Mouse (Mus musculus) intestine, embryonic 16.5 days (tissue): Measurements from ENCODE around the gene Fgf11. TPM values are rescaled to one million over a fixed set of nuclear protein-coding genes. Genes with fewer than 3 reads are reported as not detected.

ENCODE experiments used
- ATAC-seq: fragments of 200-750 bp; cut with Nextera tagmentation; 2 replicates; pipeline ENCODE4 v1.8.0; 2017; ENCODE audit warnings: moderate TSS enrichment, moderate library complexity
- H3K27ac ChIP-seq: fragments of 300-500 bp; sonication (generic); 2 replicates; pipeline ENCODE4 v1.5.1; 2014; ENCODE audit warnings: mild to moderate bottlenecking, low read length
- H3K27me3 ChIP-seq: fragments of 300-500 bp; sonication (generic); replicated peaks from 2 replicates; pipeline ENCODE4 v1.6.1; 2014; ENCODE audit warnings: low read length, control low read depth, mixed read lengths; ENCODE audit not compliant: control insufficient read depth, insufficient read depth
- H3K36me3 ChIP-seq: fragments of 300-500 bp; sonication (generic); 2 replicates; pipeline ENCODE4 v1.6.1; 2014; ENCODE audit warnings: low read length, control low read depth; ENCODE audit not compliant: control insufficient read depth, insufficient read depth
- H3K4me1 ChIP-seq: fragments of 300-500 bp; sonication (generic); 2 replicates; pipeline ENCODE4 v1.6.1; 2014; ENCODE audit warnings: low read length, control low read depth, mixed read lengths; ENCODE audit not compliant: control insufficient read depth, insufficient read depth
- H3K4me2 ChIP-seq: fragments of 300-500 bp; sonication (generic); 2 replicates; pipeline ENCODE4 v1.6.1; 2014; ENCODE audit warnings: low read depth, low read length, control low read depth
- H3K4me3 ChIP-seq: fragments of 300-500 bp; sonication (generic); 2 replicates; pipeline ENCODE4 v1.5.1; 2014; ENCODE audit warnings: mild to moderate bottlenecking, low read length
- H3K9ac ChIP-seq: fragments of 300-500 bp; sonication (generic); 2 replicates; pipeline ENCODE4 v1.6.1; 2014; ENCODE audit warnings: low read depth, low read length
- H3K9me3 ChIP-seq: fragments of 300-500 bp; sonication (generic); 2 replicates; pipeline ENCODE4 v1.6.1; 2016; ENCODE audit warnings: low read length, control low read depth; ENCODE audit not compliant: control insufficient read depth
- WGBS: fragments of 180-500 bp; shearing (Covaris S2); extraction: QIAGEN DNeasy Blood & Tissue Kit; methylation state at CpG from one replicate; pipeline ENCODE4 v1.1.7; 2014; 5-methylcytosine and 5-hydroxymethylcytosine counted together
- polyA plus RNA-seq: library from polyadenylated mRNA; unstranded; fragments of >200 nt; fragmentation: Nextera tagmentation; extraction: Ambion mirVana; gene quantifications from 2 replicates; pipeline ENCODE4 v1.2.1, GENCODE M21; 2015

Fgf11 gene
- polyA plus RNA-seq, 1 experiment from 2014 or later = 1.3 TPM

DNA sequence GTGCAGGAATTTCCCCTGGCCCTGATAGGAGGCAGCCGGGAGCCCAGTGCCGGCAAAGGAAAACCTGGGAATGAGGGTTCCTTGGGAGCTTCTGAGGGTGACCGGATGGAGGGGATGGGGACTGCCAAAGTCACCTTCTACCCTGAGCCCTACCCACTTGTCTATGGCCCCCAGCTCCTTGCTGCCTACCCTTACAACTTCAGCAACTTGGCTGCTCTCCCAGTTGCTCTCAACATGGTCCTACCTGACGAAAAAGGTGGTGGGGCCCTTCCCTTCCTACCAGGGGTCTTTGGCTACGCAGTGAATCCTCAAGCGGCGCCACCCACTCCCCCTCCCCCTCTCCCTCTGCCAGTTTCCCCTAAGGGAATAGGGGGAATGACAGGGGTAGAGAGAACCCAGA, 22.7 kb downstream of the Fgf11 start:
- Histone ChIP-seq H3K4me3 (no peak overlapping the region), H3K27ac (no peak overlapping the region), H3K27me3 (no peaks in the 10 kb centered on the region), H3K36me3 (0 out of 2 replicates have a peak, but pooled peaks cover 2% of the 10 kb centered on the region), H3K9ac (no peak overlapping the region), H3K4me1 (no peaks in the 10 kb centered on the region), H3K9me3 (no peaks in the 10 kb centered on the region), H3K4me2 (no peak overlapping the region)
- no peak for ATAC-seq
- WGBS = 44% methylated on average over 7 of the region's 7 CpGs

DNA sequence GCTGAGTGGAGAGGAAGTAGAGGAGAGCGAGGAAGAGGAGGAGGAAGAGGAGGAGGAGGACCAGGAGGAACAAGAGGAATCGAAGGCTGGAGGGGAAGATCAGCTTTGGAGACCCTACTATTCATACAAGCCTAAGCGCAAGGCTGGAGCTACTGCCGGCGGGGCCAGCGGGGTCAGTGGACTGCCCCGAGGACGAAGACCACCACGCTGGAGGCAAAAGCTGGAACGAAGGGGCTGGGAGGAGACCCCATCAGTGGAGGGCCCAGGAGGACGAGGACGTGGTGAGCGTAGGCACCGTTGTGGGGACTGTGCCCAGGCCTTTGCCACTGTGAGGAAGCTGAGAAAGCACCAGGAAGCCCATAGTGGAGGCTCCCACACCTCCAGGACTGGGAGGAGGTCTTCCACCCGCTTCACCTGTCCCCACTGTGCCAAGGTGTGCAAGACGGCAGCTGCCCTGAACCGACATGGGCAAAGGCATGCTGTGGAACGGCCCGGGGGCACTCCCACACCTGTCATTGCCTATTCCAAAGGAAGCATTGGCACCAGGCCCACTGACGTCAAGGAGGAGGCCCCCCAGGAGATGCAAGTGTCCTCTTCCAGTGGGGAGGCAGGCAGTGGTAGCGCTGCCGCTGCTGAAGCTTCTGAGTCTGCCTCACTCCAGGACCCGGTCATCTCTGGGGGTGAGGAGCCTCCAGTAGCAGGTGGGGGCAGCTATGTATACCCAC, 23.2 kb downstream of the Fgf11 start:
- 0 out of 2 replicates have a peak, but pooled peaks cover 2% of the 10 kb centered on the region for H3K36me3 ChIP-seq
- 73% methylated on average over 23 of the region's 23 CpGs for WGBS
- H3K4me2 ChIP-seq = no peak overlapping the region
- no peaks in the 10 kb centered on the region for H3K4me1 ChIP-seq
- H3K27ac ChIP-seq = no peak overlapping the region
- no peak for ATAC-seq
- no peak overlapping the region for H3K9ac ChIP-seq
- no peaks in the 10 kb centered on the region for H3K27me3 ChIP-seq
- H3K9me3 ChIP-seq = no peaks in the 10 kb centered on the region
- no peak overlapping the region for H3K4me3 ChIP-seq

DNA sequence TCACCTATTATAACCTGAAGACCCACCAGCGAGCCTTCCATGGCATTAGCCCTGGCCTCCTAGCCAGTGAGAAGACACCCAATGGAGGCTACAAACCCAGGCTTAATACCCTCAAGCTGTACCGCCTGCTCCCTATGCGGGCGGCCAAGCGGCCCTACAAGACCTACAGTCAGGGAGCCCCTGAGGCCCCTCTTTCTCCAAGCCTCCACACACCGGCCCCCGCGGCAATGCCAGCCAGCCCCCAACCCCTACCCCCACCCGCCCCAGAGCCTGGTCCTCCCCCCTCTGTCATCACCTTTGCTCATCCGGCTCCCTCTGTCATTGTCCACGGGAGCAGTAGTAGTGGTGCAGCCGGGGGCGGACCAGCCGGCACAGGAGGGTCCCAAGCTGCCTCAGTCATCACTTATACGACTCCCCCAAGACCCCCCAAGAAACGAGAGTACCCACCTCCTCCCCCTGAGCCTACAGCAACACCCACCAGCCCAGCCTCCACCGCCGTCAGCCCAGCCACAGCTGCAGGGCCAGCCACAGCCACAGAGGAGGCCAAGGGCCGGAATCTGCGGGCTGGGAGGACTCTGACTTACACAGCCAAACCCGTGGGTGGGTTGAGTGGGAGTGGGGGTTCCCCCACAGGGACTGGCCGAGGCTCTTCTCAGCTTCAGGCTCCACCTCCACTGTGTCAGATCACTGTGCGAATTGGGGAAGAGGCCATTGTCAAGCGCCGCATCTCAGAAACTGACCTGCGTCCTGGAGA, 24.0 kb downstream of the Fgf11 start:
- no peaks in the 10 kb centered on the region for H3K9me3 ChIP-seq
- no peak overlapping the region for H3K27ac ChIP-seq
- no peak overlapping the region for H3K4me3 ChIP-seq
- no peaks in the 10 kb centered on the region for H3K27me3 ChIP-seq
- 0 out of 2 replicates have a peak, but pooled peaks cover 2% of the 10 kb centered on the region for H3K36me3 ChIP-seq
- no peak overlapping the region for H3K9ac ChIP-seq
- no peaks in the 10 kb centered on the region for H3K4me1 ChIP-seq
- H3K4me2 ChIP-seq = no peak overlapping the region
- 64% methylated on average over 26 of the region's 26 CpGs for whole genome bisulfite sequencing
- ATAC-seq = no peak

DNA sequence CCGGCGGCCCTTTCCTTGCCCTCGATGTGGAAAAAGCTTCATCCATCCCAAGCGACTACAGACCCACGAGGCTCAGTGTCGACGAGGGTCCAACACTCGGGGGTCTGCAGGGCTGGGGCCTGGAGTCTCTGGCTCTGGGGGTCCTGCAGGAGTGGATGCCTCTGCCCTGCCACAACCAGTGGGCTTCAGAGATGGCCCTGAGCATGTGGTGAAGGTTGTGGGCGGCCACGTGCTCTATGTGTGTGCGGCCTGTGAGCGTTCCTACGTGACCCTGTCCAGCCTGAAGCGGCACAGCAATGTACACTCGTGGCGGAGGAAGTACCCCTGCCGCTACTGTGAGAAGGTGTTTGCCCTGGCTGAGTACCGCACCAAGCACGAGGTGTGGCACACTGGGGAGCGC, 25.2 kb downstream of the Fgf11 start:
- Histone ChIP-seq H3K9me3 (no peaks in the 10 kb centered on the region), H3K27me3 (no peaks in the 10 kb centered on the region), H3K4me1 (no peaks in the 10 kb centered on the region), H3K9ac (no peak overlapping the region), H3K4me3 (no peak overlapping the region), H3K36me3 (0 out of 2 replicates have a peak, but pooled peaks cover 2% of the 10 kb centered on the region), H3K27ac (no peak overlapping the region), H3K4me2 (no peak overlapping the region)
- ATAC-seq = no peak
- 82% methylated on average over 20 of the region's 20 CpGs for WGBS

DNA sequence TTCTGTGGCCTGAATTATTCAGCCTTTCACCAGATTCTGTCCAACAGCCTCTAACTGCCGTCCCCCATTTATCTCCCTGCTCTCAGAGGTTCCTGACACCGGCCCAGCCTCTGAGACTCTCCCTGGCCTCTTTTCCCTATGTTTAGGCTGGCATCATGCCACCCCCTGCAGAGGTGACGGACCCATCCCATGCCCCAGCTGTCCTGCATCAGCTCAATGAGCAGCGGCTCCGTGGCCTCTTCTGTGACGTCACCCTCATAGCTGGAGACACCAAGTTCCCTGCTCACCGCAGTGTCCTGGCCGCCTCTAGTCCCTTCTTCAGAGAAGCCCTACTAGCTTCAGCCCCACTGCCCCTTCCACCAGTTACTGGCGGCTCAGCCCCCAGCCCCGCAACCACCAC, 25.9 kb downstream of the Fgf11 start:
- Histone ChIP-seq H3K4me3 (no peak overlapping the region), H3K9ac (no peak overlapping the region), H3K27ac (no peak overlapping the region), H3K36me3 (0 out of 2 replicates have a peak, but pooled peaks cover 2% of the 10 kb centered on the region), H3K9me3 (no peaks in the 10 kb centered on the region), H3K4me2 (no peak overlapping the region), H3K27me3 (no peaks in the 10 kb centered on the region), H3K4me1 (no peaks in the 10 kb centered on the region)
- WGBS = 66% methylated on average over 10 of the region's 10 CpGs
- no peak for ATAC-seq

DNA sequence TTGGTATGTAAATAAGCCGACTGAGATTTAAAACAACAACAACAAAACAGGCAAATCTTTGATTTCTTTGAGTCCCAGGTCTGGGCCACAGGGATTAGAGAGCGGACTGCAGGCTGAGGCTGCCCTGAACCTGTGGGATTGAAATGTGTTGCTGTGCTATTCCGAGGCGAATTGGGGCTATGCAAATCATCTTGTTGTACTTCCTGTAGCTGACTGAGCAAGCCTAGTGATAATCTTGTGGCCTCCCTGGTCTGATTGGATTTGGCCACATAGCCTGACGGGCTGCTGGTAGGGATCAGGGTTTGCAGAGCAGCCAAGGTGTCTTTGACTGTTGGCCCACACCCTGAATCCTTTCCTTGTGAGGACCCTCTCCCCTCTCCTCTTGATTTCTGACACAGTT, 26.7 kb downstream of the Fgf11 start:
- H3K36me3 ChIP-seq = 0 out of 2 replicates have a peak, but pooled peaks cover 2% of the 10 kb centered on the region
- H3K4me1 ChIP-seq = no peaks in the 10 kb centered on the region
- ATAC-seq = no peak
- no peaks in the 10 kb centered on the region for H3K9me3 ChIP-seq
- H3K27me3 ChIP-seq = no peaks in the 10 kb centered on the region
- H3K4me3 ChIP-seq = no peak overlapping the region
- H3K9ac ChIP-seq = no peak overlapping the region
- WGBS = 66% methylated on average over 5 of the region's 5 CpGs
- H3K4me2 ChIP-seq = no peak overlapping the region
- H3K27ac ChIP-seq = no peak overlapping the region

DNA sequence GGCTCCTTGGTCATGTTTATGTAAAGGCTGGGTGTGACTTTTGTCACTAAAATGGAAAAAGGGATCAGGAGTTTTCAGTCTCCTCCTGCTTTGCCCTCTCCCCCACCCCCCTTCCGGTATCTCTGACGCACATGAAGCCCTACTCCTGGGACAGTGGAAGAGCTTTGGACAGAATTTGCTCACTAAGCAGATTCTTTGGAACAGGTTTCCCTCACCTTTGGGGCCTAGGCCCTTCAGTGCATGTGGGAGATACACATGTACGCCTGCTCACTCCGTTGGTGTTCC, 34.1 kb downstream of the Fgf11 start:
- H3K4me2 ChIP-seq = peak overlapping the region; percentile 78
- 51% methylated on average over 4 of the region's 4 CpGs for WGBS
- 0 out of 2 replicates have a peak overlapping the region, but pooled peaks have one; percentile 97 for H3K9ac ChIP-seq
- peaks cover 14% of the 10 kb centered on the region for H3K4me1 ChIP-seq
- H3K27ac ChIP-seq = no peak overlapping the region
- H3K27me3 ChIP-seq = no peaks in the 10 kb centered on the region
- no peaks in the 10 kb centered on the region; the same call in 1 of the 2 replicates for H3K9me3 ChIP-seq
- no peaks in the 10 kb centered on the region for H3K36me3 ChIP-seq
- no peak overlapping the region for H3K4me3 ChIP-seq
- ATAC-seq = no peak

DNA sequence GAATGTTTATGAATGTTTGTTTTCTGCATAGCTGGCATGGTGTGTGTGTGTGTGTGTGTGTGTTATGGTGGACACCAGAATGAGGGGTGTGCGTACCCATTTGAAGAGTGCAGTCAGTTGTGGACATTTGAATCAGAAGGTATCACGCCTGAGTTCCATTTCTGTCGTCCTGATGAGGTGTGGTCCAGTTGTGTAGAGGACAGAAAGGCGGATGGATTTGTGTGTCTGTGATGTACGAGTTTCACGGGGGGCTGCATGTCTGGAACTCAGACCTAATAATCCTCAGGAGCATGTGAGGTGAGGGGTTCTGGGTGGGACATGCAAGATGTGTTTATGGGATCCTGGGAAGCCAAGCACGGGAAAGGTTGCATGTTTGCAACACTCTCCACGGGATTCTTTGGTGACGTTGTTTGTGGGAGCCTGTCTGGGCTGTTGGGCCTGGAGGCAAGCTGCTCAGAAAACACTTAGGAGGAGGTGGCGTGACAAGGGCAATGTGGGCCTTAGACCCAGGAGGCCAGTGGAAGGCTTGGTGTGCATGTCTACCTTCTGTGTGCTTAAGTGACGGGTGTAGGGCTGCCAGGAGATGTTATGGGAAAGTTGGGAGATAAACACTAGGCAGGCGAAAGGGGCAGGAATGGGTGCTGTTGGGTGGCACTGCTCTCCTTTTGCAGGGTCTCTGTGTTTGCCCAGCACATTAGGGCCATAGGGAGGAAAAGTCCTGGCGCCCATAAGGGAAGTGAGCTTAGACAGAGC, 34.6 kb downstream of the Fgf11 start:
- Histone ChIP-seq H3K9ac (peak overlapping the region; percentile 97; the same call in 1 of the 2 replicates), H3K4me3 (peak overlapping the region; percentile 93), H3K9me3 (no peaks in the 10 kb centered on the region; the same call in 1 of the 2 replicates), H3K4me2 (peak overlapping the region; percentile 78), H3K27me3 (no peaks in the 10 kb centered on the region), H3K36me3 (no peaks in the 10 kb centered on the region), H3K27ac (no peak overlapping the region), H3K4me1 (peaks cover 14% of the 10 kb centered on the region)
- peak; percentile 3; the same call in 1 of the 2 replicates for ATAC-seq
- WGBS = 51% methylated on average over 13 of the region's 13 CpGs

DNA sequence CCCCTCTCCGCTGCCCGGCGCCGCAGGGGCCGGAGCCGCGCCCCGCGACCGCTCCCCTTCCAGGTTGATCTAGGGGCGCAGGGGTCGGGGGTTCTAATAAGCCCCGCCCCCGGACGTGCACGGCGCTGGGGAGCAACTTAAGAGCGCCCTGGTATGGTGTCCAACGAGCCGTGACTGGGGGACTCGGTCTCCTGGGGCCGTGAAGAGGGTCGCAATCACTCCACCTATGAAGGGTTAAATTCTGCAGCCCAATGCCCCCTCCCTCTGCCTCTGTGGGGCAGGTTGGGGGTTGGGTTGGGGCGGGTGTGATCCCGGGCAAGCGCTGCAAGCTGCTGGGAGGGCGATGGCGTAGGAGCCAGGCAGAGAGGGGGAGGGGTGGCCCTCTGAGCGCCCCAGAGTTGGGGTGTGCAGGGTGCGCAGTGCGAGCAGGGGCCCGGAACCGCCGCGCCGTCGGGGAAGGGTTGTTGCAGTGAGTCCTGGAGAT, 35.5 kb downstream of the Fgf11 start:
- Histone ChIP-seq H3K9me3 (no peaks in the 10 kb centered on the region; the same call in 1 of the 2 replicates), H3K4me2 (peak overlapping the region; percentile 78), H3K4me1 (peaks cover 14% of the 10 kb centered on the region), H3K9ac (peak overlapping the region; percentile 97), H3K27me3 (no peaks in the 10 kb centered on the region), H3K27ac (peak overlapping the region; percentile 91), H3K4me3 (peak overlapping the region; percentile 93), H3K36me3 (no peaks in the 10 kb centered on the region)
- ATAC-seq = peak; percentile 89
- 0% methylated on average over 36 of the region's 37 CpGs for WGBS
